Mouse (Mus musculus) myocyte (in vitro differentiated cells): ENCODE measurements around the gene Lif.

Experiments used
- CEBPB ChIP-seq: IDR thresholded peaks from 2 replicates; pipeline ENCODE4 v1.6.1; 2011; ENCODE audit warnings: mild to moderate bottlenecking, moderate library complexity; ENCODE audit not compliant: poor library complexity, insufficient read depth, severe bottlenecking
- E2F4 ChIP-seq: IDR thresholded peaks from one replicate; pipeline ENCODE4 v1.6.1; 2011; ENCODE audit warnings: mild to moderate bottlenecking, control low read depth, moderate library complexity; ENCODE audit not compliant: insufficient read depth
- MAX ChIP-seq: IDR thresholded peaks from one replicate; pipeline ENCODE4 v1.6.1; 2011; ENCODE audit warnings: low read depth, mild to moderate bottlenecking, control low read depth
- MYOD1 ChIP-seq, 3 experiments: IDR thresholded peaks; one replicate each; pipeline ENCODE4 v1.6.1; 2011; ENCODE audit warnings: control low read depth in 2 of 3, low read depth in 2 of 3, mild to moderate bottlenecking in 2 of 3, moderate library complexity in 1 of 3; ENCODE audit not compliant: insufficient read length in 2 of 3, control insufficient read depth in 1 of 3
- MYOG ChIP-seq, 3 experiments: IDR thresholded peaks; one replicate each; pipeline ENCODE4 v1.6.1; 2011; ENCODE audit warnings: control low read depth in 2 of 3, low read depth in 2 of 3, mild to moderate bottlenecking in 2 of 3; ENCODE audit not compliant: insufficient read length in 2 of 3, control insufficient read depth in 1 of 3, insufficient read depth in 1 of 3
- POLR2A ChIP-seq: IDR thresholded peaks from one replicate; pipeline ENCODE4 v1.6.1; 2011; ENCODE audit warnings: low read depth, mild to moderate bottlenecking, control low read depth, moderate library complexity; ENCODE audit not compliant: insufficient read length
- TCF12 ChIP-seq: IDR thresholded peaks from one replicate; pipeline ENCODE4 v1.6.1; 2011; ENCODE audit warnings: mild to moderate bottlenecking, control low read depth; ENCODE audit not compliant: poor library complexity, insufficient read depth, severe bottlenecking
- USF1 ChIP-seq: IDR thresholded peaks from one replicate; pipeline ENCODE4 v1.6.1; 2011; ENCODE audit warnings: low read depth, mild to moderate bottlenecking, control low read depth, moderate library complexity

DNA sequence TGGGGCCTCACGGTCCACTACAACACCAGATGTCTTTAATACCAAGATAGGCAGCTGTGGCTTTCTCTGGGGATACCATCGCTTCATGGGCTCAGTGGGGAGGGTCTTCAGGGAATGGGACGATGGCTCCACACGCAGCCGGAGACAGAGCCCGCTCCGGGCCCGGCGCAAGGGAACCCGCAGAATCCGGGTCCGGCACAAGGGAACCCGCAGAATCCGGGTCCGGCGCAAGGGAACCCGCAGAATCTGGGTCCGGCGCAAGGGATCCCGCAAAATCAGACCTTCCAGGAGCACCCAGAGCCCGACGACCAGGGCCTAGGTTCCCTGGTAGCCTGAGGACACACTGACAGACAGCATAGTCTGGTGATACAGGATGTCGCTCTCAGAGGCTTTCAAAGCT, 17.7 kb upstream of the Lif start:
- no peak for TF ChIP-seq MYOG (IDR thresholded peaks at IDR 0.05; ENCODE audit: control insufficient read depth in 1 of 3, insufficient read depth in 1 of 3, insufficient read length in 2 of 3, low read depth in 2 of 3)
- no peak for TF ChIP-seq TCF12
- TF ChIP-seq CEBPB, result no peak
- TF ChIP-seq USF1, result no peak
- no peak for TF ChIP-seq E2F4
- TF ChIP-seq POLR2A, result no peak
- TF ChIP-seq MYOD1 (IDR thresholded peaks at IDR 0.05; ENCODE audit: control insufficient read depth in 1 of 3, insufficient read length in 2 of 3, low read depth in 2 of 3), result no peak
- TF ChIP-seq MAX, result no peak
